ENCODE assay signal across 29 mouse cellular contexts in genomic region chr3:49274286-49274923, GRCm38 (mm10).
DNase-seq lines count a peak whose midpoint lies in the region; ATAC-seq and TF ChIP-seq lines count a peak whose summit lies in the region.
"Had no signal": no experiment of that assay in that cellular context is flagged by ENCODE, and none has a peak within 500 bp of the region (broad histone marks: within the 10 kb centered on the region; RNA-seq: fewer than 3 reads in every experiment).

No protein-coding gene starts in this region.

- no peaks in the 10 kb centered on the region for H3K27me3 ChIP-seq in forebrain, embryonic 12.5 days
- no peaks in the 10 kb centered on the region for H3K27me3 ChIP-seq in forebrain, postnatal 0 days (ENCODE audit: insufficient read depth, low read length)
- H3K27me3 ChIP-seq: embryonic facial prominence, embryonic 13.5 days; limb, embryonic 15.5 days; liver, embryonic 13.5 days; megakaryocyte, embryonic 14.5 days; midbrain, embryonic 15.5 days had no signal

- no peaks in the 10 kb centered on the region for H3K36me3 ChIP-seq in forebrain, embryonic 12.5 days (replicated peaks)
- no peaks in the 10 kb centered on the region for H3K36me3 ChIP-seq in forebrain, postnatal 0 days (ENCODE audit: insufficient read depth)
- H3K36me3 ChIP-seq: embryonic facial prominence, embryonic 13.5 days; limb, embryonic 10.5 days; limb, embryonic 15.5 days; liver, embryonic 13.5 days; midbrain, embryonic 15.5 days had no signal

- TF ChIP-seq POLR2A in brain, embryonic 14.5 days (IDR thresholded peaks at IDR 0.05; ENCODE audit: borderline replicate concordance, extremely low read depth, insufficient read depth, insufficient read length, poor library complexity, severe bottlenecking) = no peak

- no peak overlapping the region for H3K9ac ChIP-seq in forebrain, embryonic 12.5 days
- no peak overlapping the region for H3K9ac ChIP-seq in forebrain, postnatal 0 days
- H3K9ac ChIP-seq: embryonic facial prominence, embryonic 13.5 days; limb, embryonic 15.5 days; liver, embryonic 13.5 days; midbrain, embryonic 15.5 days had no signal

- no peaks in the 10 kb centered on the region for H3K4me1 ChIP-seq in forebrain, embryonic 12.5 days
- no peaks in the 10 kb centered on the region for H3K4me1 ChIP-seq in forebrain, postnatal 0 days (ENCODE audit: insufficient read depth)
- H3K4me1 ChIP-seq: embryonic facial prominence, embryonic 13.5 days; limb, embryonic 10.5 days; limb, embryonic 15.5 days; liver, embryonic 13.5 days; megakaryocyte, embryonic 14.5 days; midbrain, embryonic 15.5 days had no signal

- no peak overlapping the region for H3K4me2 ChIP-seq in forebrain, embryonic 12.5 days
- H3K4me2 ChIP-seq in forebrain, postnatal 0 days (ENCODE audit: low read depth) = no peak overlapping the region
- H3K4me2 ChIP-seq: embryonic facial prominence, embryonic 13.5 days; limb, embryonic 15.5 days; liver, embryonic 13.5 days; midbrain, embryonic 15.5 days had no signal

- ATAC-seq in forebrain, embryonic 12.5 days (ENCODE audit: low FRiP score) = peak; percentile 75; the same call in 1 of the 2 replicates
- no peak for ATAC-seq in forebrain, postnatal 0 days
- ATAC-seq: activated CD4-positive, CD25-positive, alpha-beta regulatory T cell, adult 4 months; CD4-positive, CD25-positive, alpha-beta regulatory T cell, adult 4 months; intestine, embryonic 16.5 days; lung, postnatal 0 days; midbrain, embryonic 15.5 days had no signal

- DNase-seq in forebrain, postnatal 0 days = no peak
- DNase-seq in MN1 (ENCODE audit: low spot score) = peak; percentile 1
- DNase-seq in brain, embryonic 14.5 days (ENCODE audit: low read depth) = peak; percentile 82
- peak; percentile 84 for DNase-seq in retina, postnatal 1 day
- no peak for DNase-seq in kidney, postnatal 4 days
- DNase-seq in right cerebral cortex, postnatal 4 days = no peak
- DNase-seq: adrenal gland, adult 2 months; adrenal gland, postnatal 36 days; cerebellum, adult 2 months; cerebellum, postnatal 14 days; gastrocnemius, postnatal 10 days; kidney, adult 8-10 months; layer of hippocampus, postnatal 36 days; liver, embryonic 13.5 days; lung, adult 18-20 months; lung, postnatal 4 days; thymus, postnatal 4 days had no signal

- H3K9me3 ChIP-seq in forebrain, embryonic 12.5 days = no peaks in the 10 kb centered on the region
- H3K9me3 ChIP-seq in forebrain, postnatal 0 days (ENCODE audit: low read length) = no peaks in the 10 kb centered on the region
- H3K9me3 ChIP-seq: embryonic facial prominence, embryonic 13.5 days; limb, embryonic 10.5 days; limb, embryonic 15.5 days; liver, embryonic 13.5 days; megakaryocyte, embryonic 14.5 days; midbrain, embryonic 15.5 days had no signal

- no peak for TF ChIP-seq CTCF in forebrain, postnatal 0 days (IDR thresholded peaks at IDR 0.05; ENCODE audit: low read depth)
- no peak for TF ChIP-seq CTCF in brain, embryonic 14.5 days (IDR thresholded peaks at IDR 0.05; ENCODE audit: borderline replicate concordance, extremely low read depth, insufficient read depth, insufficient read length)

- H3K4me3 ChIP-seq in forebrain, embryonic 12.5 days (replicated peaks) = no peak overlapping the region
- H3K4me3 ChIP-seq in forebrain, postnatal 0 days (ENCODE audit: low read depth, low read length) = no peak overlapping the region
- H3K4me3 ChIP-seq: embryonic facial prominence, embryonic 13.5 days; erythroblast, embryonic 14.5 days; limb, embryonic 10.5 days; limb, embryonic 15.5 days; liver, embryonic 13.5 days; megakaryocyte, embryonic 14.5 days; midbrain, embryonic 15.5 days had no signal

- 32% methylated on average over 1 of the region's 1 CpGs for WGBS in forebrain, embryonic 12.5 days
- 20% methylated on average over 1 of the region's 1 CpGs for WGBS in forebrain, postnatal 0 days

- no peak overlapping the region for H3K27ac ChIP-seq in forebrain, embryonic 12.5 days
- no peak overlapping the region for H3K27ac ChIP-seq in forebrain, postnatal 0 days (ENCODE audit: low read depth, low read length)
- H3K27ac ChIP-seq: embryonic facial prominence, embryonic 13.5 days; kidney, postnatal 0 days; limb, embryonic 10.5 days; limb, embryonic 15.5 days; liver, embryonic 13.5 days; midbrain, embryonic 15.5 days had no signal

Comparison
In these comparisons a context has a peak if more than half of its experiments do, and no peak if none do; other contexts are left out.
1. DNase-seq: peak in MN1 (single experiment), brain, embryonic 14.5 days (single experiment) and retina, postnatal 1 day (single experiment); none in forebrain, postnatal 0 days (single experiment), kidney, postnatal 4 days (0 of 2) and right cerebral cortex, postnatal 4 days (single experiment).